Mouse (Mus musculus): ENCODE results near the gene Spns3. TPM values are rescaled to one million over a fixed set of nuclear protein-coding genes. Genes with fewer than 3 reads are reported as not detected.

Spns3 gene
- polyA plus RNA-seq, 1 experiment from 2014 or later, result 12.2 TPM

DNA sequence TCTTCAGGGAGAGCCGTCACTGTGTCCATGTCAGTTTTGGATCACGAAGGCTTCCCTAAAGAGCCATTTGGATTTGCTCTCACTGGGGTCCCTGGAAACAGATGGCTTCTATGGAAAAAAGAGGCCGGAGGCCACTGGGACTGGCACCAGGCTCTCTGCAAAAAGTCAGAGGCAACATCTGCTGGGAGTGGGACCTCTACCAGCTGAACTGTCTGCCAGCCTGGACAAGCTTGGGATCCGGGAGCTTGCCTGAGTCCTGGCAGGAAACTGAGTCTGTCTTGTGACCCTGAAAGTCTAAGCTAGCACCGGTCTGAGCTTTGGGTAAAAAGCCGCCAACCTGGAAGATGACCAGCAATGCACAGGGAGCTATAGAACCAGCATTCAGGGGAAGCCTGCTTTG is 78.9 kb downstream of the Spns3 start:
- H3K4me2 ChIP-seq (replicated peaks; ENCODE audit: low read depth), result no peak overlapping the region
- 85% methylated on average over 6 of the region's 6 CpGs for WGBS
- no peak for TF ChIP-seq CTCF (IDR thresholded peaks at IDR 0.05; ENCODE audit: low read depth)
- H3K27me3 ChIP-seq (replicated peaks; ENCODE audit: control insufficient read depth, insufficient read depth, low read length), result no peaks in the 10 kb centered on the region
- H3K4me1 ChIP-seq (replicated peaks; ENCODE audit: control insufficient read depth, insufficient read depth, low read length), result peaks cover 15% of the 10 kb centered on the region
- no peak overlapping the region for H3K4me3 ChIP-seq (ENCODE audit: low read depth, low read length)
- H3K36me3 ChIP-seq (ENCODE audit: control insufficient read depth, insufficient read depth), result 0 out of 2 replicates have a peak, but pooled peaks cover 3% of the 10 kb centered on the region
- no peak for ATAC-seq
- no peaks in the 10 kb centered on the region for H3K9me3 ChIP-seq (ENCODE audit: control insufficient read depth)
- H3K9ac ChIP-seq (ENCODE audit: low read depth, low read length), result no peak overlapping the region
- H3K27ac ChIP-seq (ENCODE audit: low read depth, low read length), result no peak overlapping the region

DNA sequence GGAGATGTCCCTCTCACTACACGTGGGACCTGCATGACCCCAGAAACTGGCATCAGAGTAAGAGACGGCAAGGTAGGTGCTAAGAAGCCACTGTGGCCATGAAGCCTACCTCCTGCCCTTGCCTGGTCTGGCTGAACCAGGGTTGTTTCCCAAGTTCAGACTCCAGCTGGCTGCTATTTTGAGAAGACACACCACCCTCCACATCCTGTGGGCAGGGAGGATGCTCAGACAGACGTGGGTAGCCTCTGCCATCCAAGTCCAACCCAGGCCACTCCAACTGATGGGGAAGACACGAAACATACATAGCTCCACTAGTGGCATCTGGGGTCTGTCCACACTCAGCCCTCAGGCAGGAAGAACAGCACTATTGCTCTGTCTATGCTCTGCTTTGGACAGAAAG is 80.3 kb downstream of the Spns3 start:
- Histone ChIP-seq H3K4me1 (replicated peaks; ENCODE audit: control insufficient read depth, insufficient read depth, low read length) (peaks cover 23% of the 10 kb centered on the region), H3K27ac (ENCODE audit: low read depth, low read length) (no peak overlapping the region)

DNA sequence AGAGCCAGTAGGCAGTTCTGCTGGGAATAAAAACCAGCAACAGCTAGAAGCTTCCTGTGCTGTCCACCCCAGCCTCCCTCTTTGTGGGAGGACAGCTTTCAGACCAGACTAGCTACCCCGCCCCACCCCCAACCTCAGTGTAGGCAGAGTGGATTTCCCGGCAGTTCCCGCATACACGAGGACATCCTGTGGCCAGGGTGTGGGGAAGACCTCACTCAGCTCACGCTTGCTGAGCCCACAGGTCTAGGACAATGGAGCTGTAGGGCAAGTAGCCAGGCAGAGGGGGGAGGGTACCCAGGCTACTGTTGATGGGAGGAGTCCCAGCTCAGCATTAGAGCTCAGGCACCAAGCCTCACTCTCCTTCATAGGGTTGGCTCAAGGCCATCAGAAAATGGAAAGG is 81.1 kb downstream of the Spns3 start:
- Histone ChIP-seq H3K36me3 (ENCODE audit: control insufficient read depth, insufficient read depth) (0 out of 2 replicates have a peak, but pooled peaks cover 3% of the 10 kb centered on the region), H3K9ac (ENCODE audit: low read depth, low read length) (no peak overlapping the region), H3K27me3 (replicated peaks; ENCODE audit: control insufficient read depth, insufficient read depth, low read length) (no peaks in the 10 kb centered on the region), H3K27ac (ENCODE audit: low read depth, low read length) (0 out of 2 replicates have a peak overlapping the region, but pooled peaks have one; percentile 41), H3K4me1 (replicated peaks; ENCODE audit: control insufficient read depth, insufficient read depth, low read length) (peaks cover 23% of the 10 kb centered on the region), H3K4me2 (replicated peaks; ENCODE audit: low read depth) (no peak overlapping the region), H3K9me3 (ENCODE audit: control insufficient read depth) (no peaks in the 10 kb centered on the region), H3K4me3 (ENCODE audit: low read depth, low read length) (no peak overlapping the region)
- ATAC-seq, result no peak
- WGBS, result 35% methylated on average over 5 of the region's 5 CpGs
- TF ChIP-seq CTCF (IDR thresholded peaks at IDR 0.05; ENCODE audit: low read depth), result no peak

More for the DNA sequence above, 80.3 kb downstream of the Spns3 start:
- TF ChIP-seq CTCF (IDR thresholded peaks at IDR 0.05; ENCODE audit: low read depth), result no peak
- H3K36me3 ChIP-seq (ENCODE audit: control insufficient read depth, insufficient read depth), result 0 out of 2 replicates have a peak, but pooled peaks cover 3% of the 10 kb centered on the region
- no peak for ATAC-seq
- no peak overlapping the region for H3K4me3 ChIP-seq (ENCODE audit: low read depth, low read length)
- 64% methylated on average over 4 of the region's 4 CpGs for WGBS
- H3K9me3 ChIP-seq (ENCODE audit: control insufficient read depth), result no peaks in the 10 kb centered on the region
- H3K4me2 ChIP-seq (replicated peaks; ENCODE audit: low read depth), result no peak overlapping the region
- H3K27me3 ChIP-seq (replicated peaks; ENCODE audit: control insufficient read depth, insufficient read depth, low read length), result no peaks in the 10 kb centered on the region
- no peak overlapping the region for H3K9ac ChIP-seq (ENCODE audit: low read depth, low read length)

DNA sequence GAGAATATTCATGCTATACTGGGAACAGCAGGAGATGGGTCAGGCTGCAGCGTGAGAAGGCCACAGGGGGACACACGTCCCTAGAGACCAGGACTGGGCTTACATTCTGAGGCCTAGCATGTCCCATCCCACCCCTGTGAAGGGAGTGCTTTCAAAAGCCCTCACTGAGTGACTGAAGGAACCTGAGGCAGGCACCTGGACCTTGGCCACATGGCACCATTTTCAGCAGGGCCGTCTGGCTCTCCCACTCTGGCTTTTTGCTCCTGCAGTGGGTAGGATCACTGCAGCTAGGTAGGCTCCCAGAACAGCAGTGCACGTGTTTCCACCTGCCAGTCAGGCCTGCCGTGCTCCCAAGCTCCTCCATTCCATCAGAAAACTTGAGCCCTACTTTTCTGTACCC is 81.8 kb downstream of the Spns3 start:
- no peak overlapping the region for H3K4me2 ChIP-seq (replicated peaks; ENCODE audit: low read depth)
- 73% methylated on average over 5 of the region's 5 CpGs for WGBS
- H3K9ac ChIP-seq (ENCODE audit: low read depth, low read length), result no peak overlapping the region
- no peak for TF ChIP-seq CTCF (IDR thresholded peaks at IDR 0.05; ENCODE audit: low read depth)
- H3K27me3 ChIP-seq (replicated peaks; ENCODE audit: control insufficient read depth, insufficient read depth, low read length), result no peaks in the 10 kb centered on the region
- 0 out of 2 replicates have a peak overlapping the region, but pooled peaks have one; percentile 41 for H3K27ac ChIP-seq (ENCODE audit: low read depth, low read length)
- H3K4me1 ChIP-seq (replicated peaks; ENCODE audit: control insufficient read depth, insufficient read depth, low read length), result peaks cover 23% of the 10 kb centered on the region
- no peak for ATAC-seq
- no peaks in the 10 kb centered on the region for H3K9me3 ChIP-seq (ENCODE audit: control insufficient read depth)
- peaks cover 3% of the 10 kb centered on the region; the same call in 1 of the 2 replicates for H3K36me3 ChIP-seq (ENCODE audit: control insufficient read depth, insufficient read depth)
- H3K4me3 ChIP-seq (ENCODE audit: low read depth, low read length), result no peak overlapping the region

DNA sequence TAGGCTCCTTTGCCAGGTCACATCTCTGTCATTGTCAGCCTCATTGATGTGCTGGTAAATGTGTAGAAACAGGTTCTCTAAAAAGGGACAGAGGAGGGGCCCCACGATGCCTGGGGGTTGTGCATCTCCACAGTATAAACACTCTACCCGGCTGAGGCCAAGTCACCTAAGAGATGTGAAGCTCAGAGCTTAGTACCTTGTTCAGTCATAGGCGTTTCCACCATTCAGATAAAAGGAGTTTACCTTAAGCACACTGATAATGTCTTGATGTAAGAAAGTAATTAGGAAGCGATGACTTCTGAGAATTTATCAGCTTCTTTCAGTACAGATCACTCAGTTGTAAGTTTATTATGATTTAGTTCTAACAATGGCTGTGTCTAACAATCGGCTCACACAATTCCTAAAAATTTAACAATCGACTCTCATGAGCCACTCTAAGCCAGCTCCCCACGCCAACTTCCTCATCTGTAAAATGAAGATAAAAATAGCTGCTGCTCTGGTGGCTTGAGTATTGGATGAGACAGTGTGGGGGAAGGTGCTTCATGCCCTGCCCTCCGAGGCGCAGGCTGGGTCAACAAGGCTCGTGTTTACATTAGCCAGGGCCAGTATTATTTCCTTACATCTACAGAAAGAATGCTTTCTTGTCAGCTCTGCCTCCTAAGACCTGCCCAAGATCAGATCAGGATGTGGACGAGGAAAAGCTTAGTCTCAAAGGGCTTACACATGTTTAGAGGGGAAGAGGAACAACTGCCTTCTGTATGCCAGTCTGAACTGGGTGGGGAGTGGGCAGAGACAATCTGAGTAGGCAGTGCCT is 83.4 kb downstream of the Spns3 start:
- H3K27me3 ChIP-seq (replicated peaks; ENCODE audit: control insufficient read depth, insufficient read depth, low read length), result no peaks in the 10 kb centered on the region
- 5% methylated on average over 11 of the region's 11 CpGs for WGBS
- no peaks in the 10 kb centered on the region for H3K9me3 ChIP-seq (ENCODE audit: control insufficient read depth)
- H3K9ac ChIP-seq (ENCODE audit: low read depth, low read length), result no peak overlapping the region
- H3K4me3 ChIP-seq (ENCODE audit: low read depth, low read length), result no peak overlapping the region
- H3K36me3 ChIP-seq (ENCODE audit: control insufficient read depth, insufficient read depth), result peaks cover 3% of the 10 kb centered on the region; the same call in 1 of the 2 replicates
- H3K27ac ChIP-seq (ENCODE audit: low read depth, low read length), result peak overlapping the region; percentile 76
- H3K4me2 ChIP-seq (replicated peaks; ENCODE audit: low read depth), result peak overlapping the region; percentile 35
- TF ChIP-seq CTCF (IDR thresholded peaks at IDR 0.05; ENCODE audit: low read depth), result no peak
- H3K4me1 ChIP-seq (replicated peaks; ENCODE audit: control insufficient read depth, insufficient read depth, low read length), result peaks cover 17% of the 10 kb centered on the region
- ATAC-seq, result peak; percentile 80

DNA sequence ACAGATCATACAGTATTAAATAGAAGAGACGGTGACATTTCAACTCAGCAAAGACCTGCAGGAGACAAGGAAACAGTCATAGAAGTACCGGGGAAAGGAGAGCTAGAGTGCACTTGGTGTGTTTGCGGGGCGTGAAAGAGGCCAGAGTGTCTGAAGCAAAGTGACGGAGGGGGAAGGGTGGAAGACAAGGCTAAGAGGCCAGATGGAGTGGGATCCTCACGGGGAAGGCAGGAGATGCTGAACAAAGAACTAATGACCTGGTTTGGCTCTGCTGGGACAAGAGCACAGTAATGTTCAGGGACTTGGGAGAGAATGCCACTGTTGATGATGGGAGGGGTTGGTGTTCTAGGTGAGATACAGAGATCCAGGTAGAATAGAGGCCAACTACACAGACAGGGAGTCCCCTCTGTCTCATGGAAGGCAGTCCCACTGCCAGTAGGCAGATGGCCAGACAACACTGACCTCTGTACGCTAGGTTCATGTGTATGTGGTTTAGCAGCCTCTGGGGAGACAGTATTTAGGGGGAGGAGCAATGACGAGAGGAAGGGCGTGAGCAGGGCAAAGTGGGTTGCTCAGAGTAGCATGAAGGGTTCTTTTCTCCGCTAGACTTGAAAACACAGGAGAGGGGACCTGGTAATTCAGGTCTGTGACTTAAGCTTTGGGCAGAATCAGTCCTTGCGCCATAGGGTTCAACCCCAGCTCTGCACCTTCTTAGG is 84.2 kb downstream of the Spns3 start:
- no peak for TF ChIP-seq CTCF (IDR thresholded peaks at IDR 0.05; ENCODE audit: low read depth)
- WGBS, result 39% methylated on average over 11 of the region's 11 CpGs
- H3K27me3 ChIP-seq (replicated peaks; ENCODE audit: control insufficient read depth, insufficient read depth, low read length), result no peaks in the 10 kb centered on the region
- H3K4me1 ChIP-seq (replicated peaks; ENCODE audit: control insufficient read depth, insufficient read depth, low read length), result peaks cover 17% of the 10 kb centered on the region
- no peaks in the 10 kb centered on the region for H3K9me3 ChIP-seq (ENCODE audit: control insufficient read depth)
- no peak overlapping the region for H3K4me3 ChIP-seq (ENCODE audit: low read depth, low read length)
- no peak overlapping the region for H3K9ac ChIP-seq (ENCODE audit: low read depth, low read length)
- H3K27ac ChIP-seq (ENCODE audit: low read depth, low read length), result peak overlapping the region; percentile 76
- H3K36me3 ChIP-seq (ENCODE audit: control insufficient read depth, insufficient read depth), result peaks cover 3% of the 10 kb centered on the region; the same call in 1 of the 2 replicates
- 0 out of 2 replicates have a peak, but pooled peaks have one; percentile 28 for ATAC-seq
- H3K4me2 ChIP-seq (replicated peaks; ENCODE audit: low read depth), result peak overlapping the region; percentile 35; the same call in 1 of the 2 replicates
